Mouse (Mus musculus) spleen, embryonic (tissue): Measurements from ENCODE around the gene Rrp7a.

ENCODE experiments used
- CTCF ChIA-PET: fragments of 350-600 bp; sonication (Branson Sonifier 250); formaldehyde crosslinking; loops from one replicate; lab custom pipeline; 2022; lab: Charles Lee

Gene Rrp7a

DNA sequence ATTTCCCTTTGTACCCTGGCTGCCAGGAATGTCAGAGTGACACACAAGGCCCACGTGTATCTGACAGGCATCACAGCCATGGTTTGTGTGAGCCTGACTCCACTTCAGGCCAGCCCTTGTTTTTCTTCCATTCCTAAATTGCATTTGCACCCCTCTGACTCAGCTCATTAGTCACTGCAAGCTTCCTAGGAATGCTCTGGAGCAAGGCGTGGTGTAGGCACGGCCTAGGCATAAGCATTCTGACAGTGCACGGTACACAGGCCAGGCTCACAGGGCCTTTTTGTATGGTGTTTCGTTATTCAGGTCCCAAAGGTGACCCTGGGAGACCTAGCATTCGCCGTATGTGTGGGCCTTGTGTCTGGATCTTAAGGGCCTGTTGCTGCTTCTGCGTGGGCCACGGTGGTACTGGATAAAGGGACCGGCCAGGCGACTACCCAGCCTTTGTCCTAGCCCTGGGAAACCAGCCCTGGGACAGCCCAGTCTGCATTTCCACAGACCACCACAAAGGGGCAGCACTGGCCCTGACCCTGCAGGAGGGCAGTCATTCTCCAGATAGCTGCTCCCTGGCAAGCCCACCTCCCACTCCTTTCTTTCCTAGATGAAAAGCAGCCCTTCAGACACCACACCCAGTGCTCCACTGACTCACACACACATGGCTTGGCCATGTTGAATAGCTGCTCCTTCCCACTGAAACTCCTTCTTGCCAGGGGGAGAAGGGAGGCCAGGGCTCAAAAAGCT lies 34.5 kb upstream of the Rrp7a start:
- CTCF ChIA-PET, result interaction anchor here (0.7 kb wide), 1 partner anchor 15 kb away, joined by 3 read pairs; no protein-coding TSS in a partner anchor

DNA sequence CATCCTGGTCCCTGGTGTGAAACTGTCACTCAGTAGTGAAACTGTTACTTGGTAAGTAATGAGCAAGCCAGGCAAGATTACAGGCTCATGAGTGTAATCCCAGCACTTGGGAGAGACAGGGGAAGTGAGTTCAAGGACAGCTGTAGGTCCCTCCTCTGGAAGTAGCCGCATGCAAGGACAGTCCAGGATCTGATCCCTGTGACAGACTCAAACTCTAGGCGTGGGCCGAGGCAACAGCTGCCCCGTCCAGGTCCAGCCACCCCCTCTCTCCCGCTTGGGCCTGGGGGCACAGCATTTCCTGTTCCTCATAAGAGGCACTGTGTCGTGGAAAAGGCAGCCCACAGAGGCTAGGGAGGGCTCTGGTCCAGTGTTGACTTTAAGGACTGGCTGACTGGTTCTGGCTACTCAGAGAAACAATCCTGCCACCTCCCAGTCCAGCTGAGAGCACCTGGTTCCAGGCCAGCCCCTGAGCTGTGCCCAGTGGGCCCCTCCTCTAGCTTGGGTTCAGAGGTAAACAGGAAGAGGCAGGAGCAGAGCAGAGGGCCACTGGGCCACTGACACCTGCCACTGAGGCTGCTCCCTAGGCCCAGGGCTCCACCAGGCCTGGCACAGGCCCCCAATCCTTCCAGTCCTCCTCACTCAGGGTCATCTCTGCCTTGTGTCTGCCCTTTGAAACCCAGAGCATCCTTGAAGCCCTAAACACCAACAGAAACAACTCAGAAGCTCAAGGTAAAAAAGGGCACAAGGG lies 33.2 kb upstream of the Rrp7a start:
- CTCF ChIA-PET, result interaction anchor here (0.8 kb wide), 1 partner anchor 70 kb away, joined by 3 read pairs; no protein-coding TSS in a partner anchor

DNA sequence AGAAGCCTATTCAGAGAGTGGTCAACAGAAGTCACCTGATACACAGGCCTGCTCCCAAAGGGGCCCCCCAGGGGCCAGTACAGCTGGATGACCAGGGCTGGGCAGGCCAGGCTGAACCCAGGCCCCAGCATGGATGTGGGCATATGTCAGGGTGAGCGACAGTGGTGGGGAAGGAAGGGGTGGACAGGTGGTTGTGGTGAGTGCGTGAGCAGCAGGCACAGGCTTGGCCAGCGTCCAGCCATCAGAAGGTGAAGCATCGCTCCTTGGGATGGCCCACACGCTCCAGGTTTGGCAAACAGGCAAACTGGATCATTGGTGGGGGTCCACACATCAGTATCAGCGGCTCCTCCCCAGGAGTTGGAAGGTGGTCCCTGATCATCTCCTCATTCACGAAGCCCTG lies 31.7 kb upstream of the Rrp7a start:
- CTCF ChIA-PET, result no interaction called here

DNA sequence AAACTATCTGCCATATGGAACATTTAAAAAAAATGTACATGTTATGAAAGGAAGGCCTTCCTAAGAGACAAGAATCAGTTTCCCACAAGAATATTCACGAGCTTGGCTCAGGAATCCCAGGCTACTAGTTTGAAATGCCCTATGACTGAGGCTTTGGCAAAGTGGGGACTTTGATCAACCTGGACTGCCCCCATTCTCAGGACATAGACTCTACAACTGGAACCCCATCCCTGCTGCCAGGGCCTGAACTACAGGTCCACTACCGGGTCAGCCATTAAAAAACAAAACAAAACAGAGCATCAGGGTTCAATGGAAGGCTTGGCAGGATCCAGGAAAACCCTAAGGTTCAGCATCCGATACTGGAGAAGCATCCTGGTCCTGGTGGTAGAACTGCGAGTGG lies 28.1 kb upstream of the Rrp7a start:
- CTCF ChIA-PET, result no interaction called here

DNA sequence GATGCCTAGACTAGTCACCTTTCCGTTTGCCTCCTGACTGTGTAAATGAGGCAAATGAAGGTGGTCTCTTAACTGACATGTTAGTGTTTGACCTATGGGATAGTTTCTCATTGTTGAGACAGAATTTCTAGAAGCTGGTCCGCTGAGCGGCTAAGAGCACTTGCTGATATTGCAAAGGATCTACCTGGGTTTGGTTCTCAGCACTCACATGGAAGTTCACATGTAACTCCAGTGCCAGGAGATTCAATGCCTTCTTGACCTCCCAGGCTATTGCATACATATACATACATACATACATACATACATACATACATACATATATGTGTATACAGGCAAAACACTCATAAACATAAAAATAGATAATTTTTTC lies 27.5 kb upstream of the Rrp7a start:
- CTCF ChIA-PET, result no interaction called here

DNA sequence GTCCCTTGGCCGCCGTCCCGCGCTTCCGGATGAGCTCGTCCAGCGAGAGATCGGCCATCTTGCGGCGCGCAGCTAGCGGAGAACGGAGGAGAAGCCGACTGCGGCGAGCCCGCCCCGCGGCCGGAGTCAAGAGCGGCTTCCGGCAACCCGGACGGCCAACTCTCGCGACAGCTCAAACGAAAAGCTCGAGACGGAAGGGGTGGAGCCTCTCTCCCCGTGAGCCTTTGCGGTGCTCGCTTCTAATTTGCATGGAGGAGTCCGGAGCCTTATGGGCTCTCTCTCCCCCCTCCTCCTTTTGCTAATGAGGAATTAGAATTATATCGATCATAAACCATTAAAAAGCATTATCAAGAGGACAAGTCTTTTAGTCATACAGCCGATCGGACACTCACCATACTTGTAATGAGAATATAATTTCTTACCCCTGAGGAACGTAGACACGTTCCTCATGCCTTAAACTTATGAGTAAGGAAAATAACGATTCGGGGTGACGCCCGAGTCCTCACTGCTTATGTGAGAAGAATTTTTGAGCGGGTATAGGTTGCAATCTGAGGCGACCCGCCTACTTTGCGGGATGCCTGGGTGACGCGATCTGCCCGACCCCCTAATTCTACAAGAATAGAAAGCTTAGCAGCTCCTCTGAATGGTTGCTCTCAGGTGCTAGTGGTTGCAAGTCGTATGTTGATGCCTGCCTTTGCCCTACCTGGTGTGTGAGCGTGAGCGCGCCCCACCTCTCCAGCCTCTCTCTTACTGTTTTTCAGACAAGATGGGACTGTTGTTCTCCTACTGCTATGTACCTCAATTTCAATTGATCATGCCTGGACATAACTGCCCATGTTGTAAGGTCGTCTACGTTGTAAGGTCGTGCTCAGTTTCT lies 26.8 kb upstream of the Rrp7a start, which contains the start of gene Poldip3:
TSS of gene Poldip3 (minus strand) at position 189 of the 877 bp plus-strand sequence.
- CTCF ChIA-PET, result no interaction called here

DNA sequence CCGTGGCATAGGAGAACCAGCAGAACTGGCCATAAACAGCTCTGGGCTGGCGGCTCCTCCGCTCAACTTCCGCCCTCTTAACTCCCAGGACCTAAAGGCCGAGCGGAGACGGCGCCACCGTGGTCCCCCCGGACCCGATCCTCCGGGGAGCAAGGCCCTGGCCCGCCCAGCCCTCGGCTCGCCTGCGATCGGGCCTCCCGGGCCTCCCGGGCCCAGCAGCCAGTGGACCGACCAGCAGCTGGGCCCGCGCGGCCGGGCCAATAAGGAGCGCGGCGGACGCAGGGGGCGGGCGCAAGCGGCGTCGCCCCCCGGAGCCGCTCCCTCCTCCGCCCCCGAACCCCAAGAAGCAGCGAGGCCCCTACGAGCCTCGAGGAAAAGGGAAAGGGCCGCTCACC lies 26.2 kb upstream of the Rrp7a start:
- CTCF ChIA-PET, result no interaction called here

DNA sequence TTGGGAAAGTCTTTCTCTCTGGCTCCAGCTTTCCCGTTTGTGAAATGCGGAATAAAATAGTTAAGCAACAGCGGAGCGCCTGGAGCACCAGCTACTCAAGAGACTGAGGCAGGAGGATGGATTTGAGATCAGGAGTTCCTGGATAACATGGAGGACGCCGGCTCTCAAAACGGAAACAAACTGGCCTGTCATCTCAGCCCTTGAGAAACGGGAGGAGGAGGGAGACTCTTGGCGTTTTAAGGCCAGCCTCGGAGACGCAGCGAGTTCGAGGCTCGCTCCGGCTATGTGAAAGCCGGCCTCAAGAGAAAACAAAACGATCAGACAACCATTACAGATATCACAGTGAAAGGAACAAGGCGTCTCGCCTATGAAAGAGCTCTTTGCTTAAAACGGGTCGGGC lies 25.8 kb upstream of the Rrp7a start:
- CTCF ChIA-PET, result no interaction called here

DNA sequence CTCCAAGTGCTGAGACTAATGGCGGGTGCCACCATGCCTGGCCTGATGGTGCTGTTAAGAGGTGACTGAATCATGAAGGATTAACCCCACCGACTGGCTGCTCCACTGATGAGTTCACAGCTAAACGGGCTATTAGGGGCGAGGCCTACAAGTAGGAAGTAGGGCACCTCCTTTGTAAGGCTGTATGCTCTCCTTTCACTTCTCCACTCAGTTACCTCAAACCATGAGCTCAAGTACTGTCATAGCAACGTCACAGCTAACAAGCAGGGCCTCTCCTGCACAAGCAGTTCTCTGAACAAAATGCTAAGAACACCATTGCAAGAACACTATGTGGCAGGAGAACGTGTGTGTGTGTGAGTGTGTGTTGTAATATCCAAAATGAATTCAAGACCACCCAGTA lies 22.9 kb upstream of the Rrp7a start:
- CTCF ChIA-PET, result no interaction called here

DNA sequence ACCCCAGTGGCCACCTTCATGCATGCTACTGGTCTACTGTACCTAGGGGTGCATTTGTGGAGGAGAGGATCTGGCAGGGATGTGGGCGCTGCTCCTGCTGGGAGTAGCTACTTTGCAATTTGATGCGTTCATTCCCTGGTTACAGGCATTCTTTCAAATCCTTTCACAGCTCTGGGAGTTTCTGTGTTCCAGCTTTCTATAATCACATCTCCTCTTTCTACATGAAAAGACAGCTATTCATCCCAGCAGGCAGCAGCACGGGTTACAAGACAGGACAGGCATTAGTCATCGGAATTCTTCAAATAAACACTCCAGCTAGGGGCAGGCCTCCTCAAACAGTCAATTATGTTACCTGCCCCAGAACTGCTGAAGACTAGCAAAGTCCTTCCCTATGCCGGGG lies 20.3 kb upstream of the Rrp7a start:
- CTCF ChIA-PET, result interaction anchor here (0.6 kb wide), 1 partner anchor 14 kb away, joined by 3 read pairs; no protein-coding TSS in a partner anchor

DNA sequence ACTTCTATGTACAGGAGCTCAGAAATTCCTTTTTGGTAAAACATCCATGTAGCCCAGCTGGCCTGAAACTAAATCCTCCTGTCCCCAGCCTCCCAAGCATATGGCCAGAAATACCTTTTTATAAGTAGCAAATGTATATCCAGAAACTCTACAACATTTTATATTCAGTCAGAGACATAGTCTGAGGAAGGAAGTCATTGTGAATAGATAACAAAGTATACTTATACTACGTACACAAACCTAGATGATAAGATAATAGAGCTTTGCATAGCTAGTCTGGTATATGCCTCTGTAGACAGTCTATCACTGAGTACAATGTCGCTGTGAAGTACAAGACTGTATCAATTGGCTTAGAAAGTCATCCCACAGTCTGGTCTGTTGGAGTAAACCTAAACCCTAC lies 13.1 kb upstream of the Rrp7a start:
- CTCF ChIA-PET, result no interaction called here

DNA sequence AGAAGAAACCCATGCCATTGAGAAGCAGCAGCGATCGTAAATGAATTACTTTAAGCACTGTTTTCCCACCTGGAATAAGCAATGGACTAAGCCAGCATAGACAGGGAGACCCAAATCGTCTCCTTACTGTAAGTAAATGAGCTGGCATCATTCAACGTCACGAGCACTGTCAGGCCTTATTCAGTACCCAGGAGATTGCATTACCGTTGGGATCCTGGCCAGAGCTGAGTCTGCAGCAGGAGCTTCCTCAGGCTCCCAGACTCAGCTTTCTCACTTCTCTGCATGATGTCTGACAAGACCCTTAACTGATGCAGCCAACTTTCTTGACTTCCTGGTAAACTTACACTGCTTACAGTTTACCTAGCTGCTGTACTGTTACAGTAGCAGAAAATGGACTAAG lies 12.1 kb upstream of the Rrp7a start:
- CTCF ChIA-PET, result no interaction called here

DNA sequence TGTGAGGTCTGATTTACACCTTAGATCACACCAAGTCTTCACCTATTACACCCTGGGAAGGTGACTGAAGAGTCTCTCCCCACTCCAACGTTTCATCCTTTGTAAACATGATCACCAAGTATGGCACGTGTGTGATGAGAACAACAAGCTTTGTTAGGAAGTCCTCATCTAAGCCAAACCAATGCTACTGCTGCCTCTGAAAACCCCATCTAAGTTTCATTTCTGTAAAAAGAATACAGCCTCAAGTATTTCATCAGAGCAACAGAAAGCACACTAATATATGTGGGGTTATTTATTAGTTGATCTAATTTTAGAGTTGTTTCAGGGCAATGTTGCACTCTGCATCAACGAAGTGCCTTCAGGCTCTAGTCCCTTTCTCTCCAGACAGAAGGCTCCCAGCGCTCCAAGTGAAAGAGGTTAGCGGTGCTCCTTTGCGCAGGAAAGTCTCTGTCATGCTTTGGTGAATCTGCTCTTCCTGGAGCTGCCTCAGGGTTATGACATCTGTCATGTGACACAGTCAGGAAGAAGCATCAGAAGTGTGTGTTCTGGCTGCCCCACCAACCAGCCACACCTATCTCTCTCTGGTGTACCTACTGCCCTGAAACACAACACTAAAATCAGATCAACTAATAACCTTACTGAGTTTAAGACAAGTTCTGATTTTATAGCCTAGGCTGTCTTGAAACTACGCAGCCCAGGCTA lies 7.1 kb upstream of the Rrp7a start:
- CTCF ChIA-PET, result no interaction called here

DNA sequence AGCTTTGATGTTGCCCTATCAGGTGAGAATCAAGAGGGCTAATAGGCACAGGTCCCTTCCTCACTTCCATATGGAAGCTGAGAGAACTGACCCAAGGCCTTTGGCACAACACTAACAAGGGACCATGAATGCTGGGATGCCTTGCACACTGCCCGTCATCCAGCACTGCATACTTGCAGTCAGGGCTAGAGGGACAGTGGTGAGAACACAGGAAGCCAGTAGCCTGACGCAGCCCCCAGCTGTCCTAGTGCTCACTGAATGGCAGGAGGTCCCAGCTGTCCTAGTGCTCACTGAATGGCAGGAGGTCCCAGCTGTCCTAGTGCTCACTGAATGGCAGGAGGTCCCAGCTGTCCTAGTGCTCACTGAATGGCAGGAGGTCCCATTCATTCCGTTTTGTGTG lies 4.4 kb upstream of the Rrp7a start:
- CTCF ChIA-PET, result interaction anchor here (0.6 to 0.9 kb wide), 2 partner anchors 17 to 30 kb away, joined by 3 read pairs; no protein-coding TSS in a partner anchor

DNA sequence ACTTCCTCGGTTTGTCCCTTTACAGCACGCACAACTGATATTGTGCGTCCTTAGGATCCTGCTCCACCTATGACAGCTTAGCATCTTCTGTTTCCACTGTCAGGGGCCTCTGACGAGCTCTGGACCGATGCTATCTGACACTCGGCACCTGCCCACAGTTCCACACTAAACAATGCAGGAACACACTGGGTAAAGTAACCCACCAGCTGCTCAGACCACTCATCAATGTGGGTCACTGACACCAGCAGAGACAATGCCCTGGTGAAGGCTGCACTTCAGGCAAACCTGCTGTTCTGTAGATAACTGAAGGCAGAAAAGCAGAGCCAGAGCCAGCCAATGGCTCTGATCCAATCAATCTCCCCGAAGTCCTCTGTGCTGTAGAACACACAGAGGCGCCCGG lies 4.0 kb upstream of the Rrp7a start:
- CTCF ChIA-PET, result interaction anchor here (0.6 to 0.9 kb wide), 2 partner anchors 16 to 30 kb away, joined by 3 read pairs; no protein-coding TSS in a partner anchor

DNA sequence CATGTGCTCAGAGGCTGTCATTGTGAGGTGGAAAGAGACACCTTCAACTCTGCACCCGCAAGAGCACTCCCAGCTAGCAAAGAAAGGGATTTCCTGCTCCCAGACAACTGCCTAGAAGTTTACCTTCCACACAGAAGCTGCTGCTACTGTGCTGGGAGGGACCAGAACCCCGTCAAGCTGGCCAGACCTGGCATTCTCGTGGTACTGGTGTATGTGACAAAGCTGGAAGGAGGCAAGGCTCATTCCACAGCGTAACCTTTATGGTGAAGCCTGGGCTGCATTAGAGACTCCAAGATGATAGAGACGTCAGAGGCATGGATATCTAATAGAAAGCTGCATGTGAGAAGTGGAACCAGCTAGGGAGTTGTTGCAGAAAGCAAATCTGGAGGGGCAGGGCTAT lies 2.0 kb upstream of the Rrp7a start:
- CTCF ChIA-PET, result no interaction called here

DNA sequence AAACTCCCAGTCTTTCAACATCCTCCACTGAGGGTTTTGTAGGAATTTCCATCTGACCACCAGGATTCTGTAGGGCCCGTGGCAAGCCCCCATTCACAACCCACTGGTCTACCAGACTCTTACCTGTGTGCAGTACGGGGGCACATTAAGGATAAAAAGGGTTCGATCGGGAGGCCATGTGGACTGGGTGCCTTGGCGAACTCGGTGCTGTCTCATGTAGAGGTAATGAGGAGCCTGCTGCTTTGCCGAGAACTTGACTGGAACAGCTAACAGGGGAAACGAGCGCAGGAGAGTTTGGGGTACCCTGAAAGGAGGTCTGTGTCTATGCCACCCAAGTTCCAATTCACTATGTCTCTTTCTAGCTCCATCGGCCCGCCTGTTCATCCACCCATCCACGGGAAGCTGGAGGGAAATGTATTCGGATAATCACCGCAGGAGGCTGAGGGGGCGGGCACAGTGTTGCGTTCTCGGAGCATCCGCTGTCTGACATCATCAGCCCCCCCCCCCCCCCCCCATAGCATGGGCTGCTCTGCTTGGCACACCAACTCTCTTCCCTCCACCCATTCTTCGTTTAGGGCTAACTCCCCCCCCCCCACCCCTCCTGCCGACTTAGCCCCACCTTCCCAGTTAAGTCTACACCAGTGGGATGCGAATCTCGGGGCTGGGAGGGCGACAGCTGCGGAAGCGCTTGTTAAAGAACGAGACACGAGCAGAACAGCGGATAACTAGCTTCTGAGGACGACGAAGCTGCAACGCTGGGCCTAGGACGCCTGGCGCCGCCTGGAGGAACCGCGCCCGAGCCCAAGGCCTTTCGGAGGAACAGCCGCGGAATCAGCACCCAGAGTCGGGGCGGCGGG lies 664 bp downstream of the Rrp7a start:
- CTCF ChIA-PET, result no interaction called here

DNA sequence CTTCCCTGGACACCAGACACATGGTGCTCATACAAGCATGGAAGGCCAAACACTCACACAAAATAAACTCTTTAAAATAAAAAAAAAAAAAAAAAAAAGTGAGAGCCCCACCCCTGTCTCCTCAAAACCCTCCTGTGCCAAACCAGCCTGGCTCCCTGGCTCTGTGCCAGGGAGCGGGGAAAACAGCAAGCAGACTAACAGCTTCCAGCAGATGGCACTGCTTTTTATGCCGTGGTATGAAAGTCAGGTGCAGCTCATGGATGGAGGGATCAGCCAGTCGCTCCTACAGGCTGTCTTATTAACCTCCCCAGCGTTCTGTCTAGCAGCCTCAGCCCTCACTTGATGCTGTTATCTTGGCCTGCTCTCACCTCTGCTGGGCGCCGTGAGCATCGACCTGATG lies 4.2 kb downstream of the Rrp7a start:
- CTCF ChIA-PET, result interaction anchor here (0.6 kb wide), 1 partner anchor 125 kb away, joined by 17 read pairs; no protein-coding TSS in a partner anchor

DNA sequence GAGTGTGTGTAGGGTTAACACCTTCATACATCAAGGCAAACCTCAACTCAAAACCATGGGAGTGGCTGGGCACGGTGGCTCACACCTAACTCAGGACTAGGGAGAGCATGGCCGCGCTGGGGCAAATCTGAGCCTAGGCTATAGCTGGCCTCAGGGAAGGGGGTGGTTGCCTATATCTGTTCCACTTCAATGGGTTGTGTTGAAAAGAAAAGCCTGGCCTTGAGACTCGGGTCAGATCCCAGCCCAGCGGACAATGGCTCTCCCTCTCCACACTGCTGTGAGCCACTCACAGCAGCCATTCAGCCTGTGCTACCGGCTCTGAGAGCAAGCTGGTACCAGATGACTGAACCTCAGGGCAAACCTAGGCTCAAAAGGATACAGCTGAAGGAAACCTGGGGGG lies 7.5 kb downstream of the Rrp7a start:
- CTCF ChIA-PET, result no interaction called here

DNA sequence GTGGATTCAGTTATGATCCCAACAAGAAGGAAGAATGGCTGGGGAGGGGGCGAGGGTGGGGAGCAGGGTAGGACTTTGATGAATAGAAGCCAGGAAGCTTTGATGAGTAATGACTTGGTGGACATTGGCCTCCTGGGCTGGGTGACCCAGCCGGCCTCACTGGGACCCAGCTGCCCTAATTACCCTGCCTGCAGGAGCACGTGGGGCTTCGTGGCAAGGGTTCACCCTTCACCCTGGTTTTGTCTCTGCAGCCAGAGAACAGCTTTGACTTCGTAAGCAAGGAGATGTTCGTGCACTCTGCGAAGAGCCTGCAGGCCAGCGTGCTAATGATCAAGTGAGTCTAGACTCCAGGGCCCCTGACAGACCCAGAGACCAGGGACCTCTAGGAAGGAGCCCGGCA lies 8.5 kb downstream of the Rrp7a start:
- CTCF ChIA-PET, result no interaction called here
